Mouse (Mus musculus) intestine, embryonic 15.5 days (tissue): ENCODE measurements at regions not wholly inside any gene's neighbourhood (a gene's known extent, or its start where the extent isn't known, plus 50 kb on each side); places are given as distances from the start of the nearest gene placed in this dataset.

Experiments used
- ATAC-seq: fragments of 200-750 bp; cut with Nextera tagmentation; 2 replicates; pipeline ENCODE4 v1.8.0; 2017; ENCODE audit warnings: moderate TSS enrichment, moderate library complexity
- H3K27ac ChIP-seq: fragments of 300-500 bp; sonication (generic); 2 replicates; pipeline ENCODE4 v1.5.1; 2015; ENCODE audit warnings: mild to moderate bottlenecking, inconsistent platforms
- H3K27me3 ChIP-seq: fragments of 300-500 bp; sonication (generic); replicated peaks from 2 replicates; pipeline ENCODE4 v1.6.1; 2015; ENCODE audit warnings: inconsistent platforms
- H3K36me3 ChIP-seq: fragments of 300-500 bp; sonication (generic); 2 replicates; pipeline ENCODE4 v1.6.1; 2015; ENCODE audit warnings: inconsistent platforms
- H3K4me1 ChIP-seq: fragments of 300-500 bp; sonication (generic); replicated peaks from 2 replicates; pipeline ENCODE4 v1.6.1; 2015; ENCODE audit warnings: inconsistent platforms
- H3K4me2 ChIP-seq: fragments of 300-500 bp; sonication (generic); replicated peaks from 2 replicates; pipeline ENCODE4 v1.6.1; 2015; ENCODE audit warnings: mild to moderate bottlenecking, inconsistent platforms
- H3K4me3 ChIP-seq: fragments of 300-500 bp; sonication (generic); replicated peaks from 2 replicates; pipeline ENCODE4 v1.5.1; 2015; ENCODE audit warnings: inconsistent platforms
- H3K9ac ChIP-seq: fragments of 300-500 bp; sonication (generic); 2 replicates; pipeline ENCODE4 v1.6.1; 2015; ENCODE audit warnings: inconsistent platforms
- H3K9me3 ChIP-seq: fragments of 300-500 bp; sonication (generic); 2 replicates; pipeline ENCODE4 v1.6.1; 2016; ENCODE audit warnings: inconsistent platforms
- WGBS: fragments of 180-500 bp; shearing (Covaris S2); methylation state at CpG from one replicate; pipeline ENCODE4 v1.1.7; 2015; 5-methylcytosine and 5-hydroxymethylcytosine counted together

- H3K4me3 ChIP-seq = no peak overlapping the region
- peaks cover 13% of the 10 kb centered on the region for H3K4me1 ChIP-seq
- no peak overlapping the region for H3K9ac ChIP-seq
- H3K27ac ChIP-seq = no peak overlapping the region
- peak; percentile 97 for ATAC-seq
- H3K9me3 ChIP-seq = no peaks in the 10 kb centered on the region
- 62% methylated on average over 9 of the region's 9 CpGs for WGBS
- H3K27me3 ChIP-seq = no peaks in the 10 kb centered on the region
- no peak overlapping the region for H3K4me2 ChIP-seq
- H3K36me3 ChIP-seq = no peaks in the 10 kb centered on the region
Observed at GRCm38 (mm10) chr5:118984797-118985408, 424.4 kb downstream of the Med13l start.

- no peak for ATAC-seq
- 62% methylated on average over 10 of the region's 10 CpGs for WGBS
- H3K4me3 ChIP-seq = no peak overlapping the region
Observed at GRCm38 (mm10) chr5:118987376-118988000, 427.0 kb downstream of the Med13l start.

GRCm38 (mm10) chr5:118999124-118999523, 438.6 kb downstream of the Med13l start:
- 17% methylated on average over 15 of the region's 15 CpGs for whole genome bisulfite sequencing
- no peak for ATAC-seq
- no peaks in the 10 kb centered on the region for H3K4me1 ChIP-seq
- H3K9ac ChIP-seq = no peak overlapping the region
- H3K36me3 ChIP-seq = no peaks in the 10 kb centered on the region
- H3K27ac ChIP-seq = no peak overlapping the region
- no peaks in the 10 kb centered on the region for H3K9me3 ChIP-seq
- no peak overlapping the region for H3K4me3 ChIP-seq
- no peaks in the 10 kb centered on the region for H3K27me3 ChIP-seq
- H3K4me2 ChIP-seq = no peak overlapping the region

More at GRCm38 (mm10) chr5:118987376-118988000, 427.0 kb downstream of the Med13l start:
- no peaks in the 10 kb centered on the region for H3K36me3 ChIP-seq
- 0 out of 2 replicates have a peak, but pooled peaks cover 7% of the 10 kb centered on the region for H3K4me1 ChIP-seq
- H3K27me3 ChIP-seq = no peaks in the 10 kb centered on the region
- no peak overlapping the region for H3K4me2 ChIP-seq
- H3K9ac ChIP-seq = no peak overlapping the region
- no peak overlapping the region for H3K27ac ChIP-seq
- no peaks in the 10 kb centered on the region for H3K9me3 ChIP-seq

- no peaks in the 10 kb centered on the region for H3K9me3 ChIP-seq
- 0 out of 2 replicates have a peak, but pooled peaks cover 5% of the 10 kb centered on the region for H3K27me3 ChIP-seq
- peaks cover 9% of the 10 kb centered on the region for H3K4me1 ChIP-seq
- H3K9ac ChIP-seq = peak overlapping the region; percentile 58
- H3K4me2 ChIP-seq = peak overlapping the region; percentile 89
- no peak overlapping the region for H3K27ac ChIP-seq
- peak; percentile 36; the same call in 1 of the 2 replicates for ATAC-seq
- H3K4me3 ChIP-seq = peak overlapping the region; percentile 31
- H3K36me3 ChIP-seq = no peaks in the 10 kb centered on the region
- WGBS = 5% methylated on average over 32 of the region's 34 CpGs
Observed at GRCm38 (mm10) chr5:119005825-119006471, 445.5 kb downstream of the Med13l start.

- Histone ChIP-seq H3K4me2 (no peak overlapping the region), H3K27me3 (0 out of 2 replicates have a peak, but pooled peaks cover 7% of the 10 kb centered on the region), H3K4me3 (no peak overlapping the region), H3K4me1 (peaks cover 9% of the 10 kb centered on the region), H3K27ac (no peak overlapping the region), H3K36me3 (no peaks in the 10 kb centered on the region), H3K9me3 (no peaks in the 10 kb centered on the region), H3K9ac (no peak overlapping the region)
- WGBS = 68% methylated on average over 14 of the region's 14 CpGs
- ATAC-seq = no peak
Observed at GRCm38 (mm10) chr5:119010048-119010447, 449.6 kb downstream of the Med13l start.

- H3K9me3 ChIP-seq = no peaks in the 10 kb centered on the region
- no peak overlapping the region for H3K4me2 ChIP-seq
- 0 out of 2 replicates have a peak, but pooled peaks cover 2% of the 10 kb centered on the region for H3K27me3 ChIP-seq
- no peaks in the 10 kb centered on the region for H3K4me1 ChIP-seq
- H3K36me3 ChIP-seq = no peaks in the 10 kb centered on the region
- WGBS = 91% methylated on average over 5 of the region's 5 CpGs
- H3K9ac ChIP-seq = no peak overlapping the region
- no peak overlapping the region for H3K27ac ChIP-seq
- peak; percentile 10; the same call in 1 of the 2 replicates for ATAC-seq
- H3K4me3 ChIP-seq = no peak overlapping the region
Observed at GRCm38 (mm10) chr5:119015181-119015580, 454.7 kb downstream of the Med13l start.

- Histone ChIP-seq H3K27ac (no peak overlapping the region), H3K36me3 (no peaks in the 10 kb centered on the region), H3K4me1 (no peaks in the 10 kb centered on the region), H3K9ac (no peak overlapping the region), H3K4me3 (no peak overlapping the region), H3K4me2 (no peak overlapping the region), H3K9me3 (no peaks in the 10 kb centered on the region), H3K27me3 (0 out of 2 replicates have a peak, but pooled peaks cover 2% of the 10 kb centered on the region)
- WGBS = 39% methylated on average over 15 of the region's 15 CpGs
- peak; percentile 25; the same call in 1 of the 2 replicates for ATAC-seq
Observed at GRCm38 (mm10) chr5:119015606-119016255, 455.3 kb downstream of the Med13l start.

- WGBS = 36% methylated on average over 4 of the region's 4 CpGs
- 0 out of 2 replicates have a peak, but pooled peaks cover 2% of the 10 kb centered on the region for H3K27me3 ChIP-seq
- no peak overlapping the region for H3K4me3 ChIP-seq
- no peak overlapping the region for H3K9ac ChIP-seq
- H3K4me1 ChIP-seq = no peaks in the 10 kb centered on the region
- H3K9me3 ChIP-seq = no peaks in the 10 kb centered on the region
- no peaks in the 10 kb centered on the region for H3K36me3 ChIP-seq
- H3K27ac ChIP-seq = no peak overlapping the region
- ATAC-seq = no peak
- no peak overlapping the region for H3K4me2 ChIP-seq
Observed at GRCm38 (mm10) chr5:119016420-119016819, 455.9 kb downstream of the Med13l start.

GRCm38 (mm10) chr5:119023947-119024346, 463.5 kb downstream of the Med13l start:
- H3K27me3 ChIP-seq = no peaks in the 10 kb centered on the region
- no peak overlapping the region for H3K4me3 ChIP-seq
- no peaks in the 10 kb centered on the region for H3K36me3 ChIP-seq
- H3K9ac ChIP-seq = no peak overlapping the region
- WGBS = 57% methylated on average over 8 of the region's 8 CpGs
- no peak overlapping the region for H3K27ac ChIP-seq
- peaks cover 4% of the 10 kb centered on the region; the same call in 1 of the 2 replicates for H3K4me1 ChIP-seq
- no peak for ATAC-seq
- no peak overlapping the region for H3K4me2 ChIP-seq
- no peaks in the 10 kb centered on the region for H3K9me3 ChIP-seq

- H3K27me3 ChIP-seq = no peaks in the 10 kb centered on the region
- no peak overlapping the region for H3K4me2 ChIP-seq
- H3K27ac ChIP-seq = no peak overlapping the region
- H3K36me3 ChIP-seq = no peaks in the 10 kb centered on the region
- H3K4me3 ChIP-seq = no peak overlapping the region
- no peaks in the 10 kb centered on the region; the same call in 1 of the 2 replicates for H3K4me1 ChIP-seq
- H3K9me3 ChIP-seq = no peaks in the 10 kb centered on the region
- 88% methylated on average over 5 of the region's 5 CpGs for WGBS
- no peak for ATAC-seq
- H3K9ac ChIP-seq = no peak overlapping the region
Observed at GRCm38 (mm10) chr5:119032051-119032450, 471.6 kb downstream of the Med13l start.

GRCm38 (mm10) chr5:119044548-119044947, 484.1 kb downstream of the Med13l start:
- no peaks in the 10 kb centered on the region for H3K27me3 ChIP-seq
- WGBS = 65% methylated on average over 10 of the region's 10 CpGs
- no peak overlapping the region for H3K27ac ChIP-seq
- no peaks in the 10 kb centered on the region for H3K9me3 ChIP-seq
- H3K36me3 ChIP-seq = no peaks in the 10 kb centered on the region
- no peaks in the 10 kb centered on the region for H3K4me1 ChIP-seq
- H3K4me2 ChIP-seq = no peak overlapping the region
- H3K9ac ChIP-seq = no peak overlapping the region
- ATAC-seq = no peak
- no peak overlapping the region for H3K4me3 ChIP-seq

- H3K36me3 ChIP-seq = no peaks in the 10 kb centered on the region
- H3K27ac ChIP-seq = no peak overlapping the region
- 0 out of 2 replicates have a peak, but pooled peaks cover 4% of the 10 kb centered on the region for H3K4me1 ChIP-seq
- no peak overlapping the region for H3K4me3 ChIP-seq
- ATAC-seq = no peak
- no peaks in the 10 kb centered on the region for H3K9me3 ChIP-seq
- H3K9ac ChIP-seq = no peak overlapping the region
- H3K27me3 ChIP-seq = no peaks in the 10 kb centered on the region
- 52% methylated on average over 4 of the region's 4 CpGs for WGBS
- H3K4me2 ChIP-seq = no peak overlapping the region
Observed at GRCm38 (mm10) chr5:119047581-119047980, 487.1 kb downstream of the Med13l start.
